Mouse (Mus musculus) c-Kit-negative CD71-positive TER-119-positive erythroid progenitor cells, embryonic 14.5 days (primary cell): Measurements from ENCODE around the gene Kifc5b.
"Not testable (repeated sequence)": the region's sequence is repeated elsewhere in the genome, so short reads cannot be mapped to it uniquely, and the experiment has no call there.

Source experiments
- DNase-seq: peaks from one replicate; pipeline ENCODE4 v3.0.0-alpha.2; 2013; ENCODE audit warnings: low read depth, low spot score

The Kifc5b gene

DNA sequence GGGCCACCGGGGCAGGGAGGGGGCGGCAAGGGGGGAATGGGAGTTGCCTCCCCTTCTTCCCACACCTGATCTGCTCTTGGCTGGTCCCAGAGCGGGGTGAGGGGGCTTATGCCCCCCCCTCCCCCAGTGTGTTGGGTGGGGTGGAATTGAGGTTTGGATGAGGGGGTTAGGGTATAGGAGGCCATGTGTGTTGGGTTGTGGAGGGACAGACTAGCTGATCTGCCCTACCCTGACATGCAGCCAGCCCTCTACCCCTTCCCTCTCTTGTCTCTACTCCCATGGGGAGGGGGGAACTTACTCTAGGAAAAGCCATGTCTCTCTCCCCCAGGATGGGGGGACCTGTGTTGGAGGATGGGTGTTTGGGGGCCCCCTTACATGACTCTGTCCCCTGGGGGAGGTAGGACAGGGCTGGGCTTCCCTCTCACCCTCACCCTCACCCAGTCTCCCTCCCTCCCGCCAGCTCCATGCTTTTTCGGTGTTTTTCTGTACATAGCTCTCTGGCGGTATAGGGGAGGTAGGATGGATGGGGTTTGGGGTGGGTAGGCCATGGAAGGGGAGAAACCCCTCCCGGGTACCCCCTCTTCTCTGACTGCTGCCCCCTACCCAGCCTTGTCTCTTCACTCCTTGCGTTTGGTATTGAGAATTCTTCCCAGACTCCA is 54.5 kb downstream of the Kifc5b start:
- DNase-seq = no peak

- DNase-seq = no peak
Observed at GRCm38 (mm10) chr17:26972107-26972506, 55.2 kb downstream of the Kifc5b start.

DNA sequence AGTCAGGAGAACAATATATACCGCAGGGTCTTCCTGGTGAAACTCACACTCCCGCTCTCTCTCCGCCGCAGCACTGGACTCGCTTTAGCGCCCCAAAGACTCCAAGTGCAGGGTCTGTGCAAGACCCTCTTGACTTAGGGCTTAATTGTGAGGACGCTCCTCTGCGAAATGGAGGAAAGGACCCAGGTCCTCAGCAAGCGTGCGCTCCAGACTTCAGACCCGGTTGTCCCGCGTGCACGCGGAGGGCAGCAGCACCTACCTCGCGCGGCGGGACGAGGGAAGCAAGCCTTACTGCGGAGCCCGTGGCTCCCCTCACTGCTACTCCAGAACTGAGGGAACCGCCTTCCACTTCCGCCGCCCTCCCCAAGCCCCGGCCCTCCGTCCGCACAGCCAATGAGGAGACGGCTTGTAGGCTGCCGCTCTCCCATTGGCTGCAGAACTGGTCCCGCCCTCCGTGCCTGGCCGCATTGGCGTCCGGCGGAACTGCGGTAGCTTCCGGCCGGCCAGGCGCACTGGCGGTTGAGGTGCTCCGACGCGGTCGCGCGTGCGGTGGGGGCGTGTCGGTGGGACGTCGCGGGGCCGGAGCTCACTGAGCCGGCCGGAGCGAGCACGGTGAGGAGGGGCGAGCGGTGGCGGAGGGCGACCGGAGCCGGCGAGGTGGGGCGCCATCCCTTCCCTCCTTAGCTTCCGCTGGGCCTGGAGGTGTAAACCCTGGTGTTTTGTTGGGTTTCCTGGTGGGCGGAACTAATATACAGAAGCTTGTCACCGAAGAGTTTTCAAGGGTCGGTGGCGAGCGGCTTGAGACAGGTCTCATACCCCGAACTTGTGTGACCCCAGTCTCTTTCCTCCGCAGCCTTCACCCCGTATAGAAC is 56.0 kb downstream of the Kifc5b start, which contains the start of gene Zbtb9:
TSS of gene Zbtb9 (plus strand) at position 465 of the 872 bp plus-strand sequence.
- DNase-seq = peak; percentile 90

DNA sequence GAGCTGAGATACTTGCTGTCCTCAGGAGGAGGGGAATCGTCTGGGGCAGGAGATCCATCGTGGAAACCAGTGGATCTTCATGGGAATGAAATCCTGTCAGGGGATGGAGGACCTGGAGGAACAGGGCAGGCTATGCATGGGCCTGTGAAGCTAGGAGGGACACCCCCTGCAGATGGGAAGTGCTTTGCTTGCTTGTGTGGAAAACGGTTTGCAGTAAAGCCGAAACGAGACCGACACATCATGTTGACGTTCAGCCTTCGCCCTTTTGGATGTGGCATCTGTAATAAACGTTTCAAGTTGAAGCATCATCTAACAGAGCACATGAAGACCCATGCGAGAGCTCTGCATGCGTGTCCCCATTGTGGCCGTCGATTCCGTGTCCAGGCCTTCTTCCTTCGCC is 57.7 kb downstream of the Kifc5b start:
- no peak for DNase-seq

GRCm38 (mm10) chr17:26975415-26975814 is 58.5 kb downstream of the Kifc5b start:
- no peak for DNase-seq

DNA sequence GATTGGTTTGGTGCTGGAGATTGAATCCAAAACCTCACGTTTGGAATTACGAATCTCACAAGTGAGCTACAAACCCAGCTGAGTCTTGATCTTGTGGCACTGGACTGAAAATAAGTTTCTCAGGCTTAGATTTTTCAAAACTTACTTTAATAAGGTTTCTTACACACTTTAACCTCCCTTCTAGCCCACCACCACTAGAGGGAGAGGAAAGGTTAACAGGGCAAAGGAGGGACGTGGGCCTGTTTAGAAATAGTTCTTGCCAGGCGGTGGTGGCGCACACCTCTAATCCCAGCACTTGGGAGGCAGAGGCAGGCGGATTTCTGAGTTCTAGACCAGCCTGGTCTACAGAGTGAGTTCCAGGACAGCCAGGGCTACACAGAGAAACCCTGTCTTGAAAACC is 60.5 kb downstream of the Kifc5b start:
- DNase-seq = not testable (repeated sequence)

GRCm38 (mm10) chr17:26979426-26979825 is 62.5 kb downstream of the Kifc5b start:
- no peak for DNase-seq

- no peak for DNase-seq
Observed at GRCm38 (mm10) chr17:26981050-26981449, 64.2 kb downstream of the Kifc5b start.
